Mouse (Mus musculus) limb, embryonic 15.5 days (tissue): ENCODE data around the gene Kctd21. TPM values are rescaled to one million over a fixed set of nuclear protein-coding genes. Genes with fewer than 3 reads are reported as not detected.
A peak's percentile ranks its signal among the peaks of the same experiment; 100 is the strongest.

ENCODE experiments used
- ATAC-seq: fragments of 200-750 bp; cut with Nextera tagmentation; 2 replicates; pipeline ENCODE4 v1.8.0; 2017; ENCODE audit warnings: low read depth, moderate TSS enrichment; ENCODE audit not compliant: insufficient number of reproducible peaks, low FRiP score, low TSS enrichment
- H3K27ac ChIP-seq: fragments of 300-500 bp; sonication (generic); 2 replicates; pipeline ENCODE4 v1.5.1; 2015; ENCODE audit warnings: moderate library complexity, mild to moderate bottlenecking, inconsistent platforms
- H3K27me3 ChIP-seq: fragments of 300-500 bp; sonication (generic); 2 replicates; pipeline ENCODE4 v1.6.1; 2015; ENCODE audit warnings: inconsistent platforms
- H3K36me3 ChIP-seq: fragments of 300-500 bp; sonication (generic); 2 replicates; pipeline ENCODE4 v1.6.1; 2015; ENCODE audit warnings: inconsistent platforms
- H3K4me1 ChIP-seq: fragments of 300-500 bp; sonication (generic); 2 replicates; pipeline ENCODE4 v1.6.1; 2015; ENCODE audit warnings: inconsistent platforms
- H3K4me2 ChIP-seq: fragments of 300-500 bp; sonication (generic); 2 replicates; pipeline ENCODE4 v1.6.1; 2015; ENCODE audit warnings: mild to moderate bottlenecking, inconsistent platforms
- H3K4me3 ChIP-seq: fragments of 300-500 bp; sonication (generic); 2 replicates; pipeline ENCODE4 v1.5.1; 2015; ENCODE audit warnings: mild to moderate bottlenecking, inconsistent platforms
- H3K9ac ChIP-seq: fragments of 300-500 bp; sonication (generic); 2 replicates; pipeline ENCODE4 v1.6.1; 2015; ENCODE audit warnings: inconsistent platforms
- H3K9me3 ChIP-seq: fragments of 300-500 bp; sonication (generic); 2 replicates; pipeline ENCODE4 v1.6.1; 2016; ENCODE audit warnings: inconsistent platforms
- WGBS: fragments of 180-500 bp; shearing (Covaris S2); methylation state at CpG from one replicate; pipeline ENCODE4 v1.1.7; 2015; 5-methylcytosine and 5-hydroxymethylcytosine counted together
- polyA plus RNA-seq: library from polyadenylated mRNA; unstranded; fragments of >200 nt; fragmentation: Nextera tagmentation; extraction: Ambion mirVana; gene quantifications from 2 replicates; pipeline ENCODE4 v1.2.1, GENCODE M21; 2015

Gene Kctd21
- polyA plus RNA-seq, 1 experiment from 2014 or later, result 4.4 TPM

- H3K27me3 ChIP-seq, result no peaks in the 10 kb centered on the region
- peaks cover 62% of the 10 kb centered on the region for H3K36me3 ChIP-seq
- no peaks in the 10 kb centered on the region for H3K9me3 ChIP-seq
- no peak overlapping the region for H3K27ac ChIP-seq
- H3K4me1 ChIP-seq, result no peaks in the 10 kb centered on the region
- 91% methylated on average over 2 of the region's 2 CpGs for WGBS
- H3K4me3 ChIP-seq, result no peak overlapping the region
- no peak overlapping the region for H3K9ac ChIP-seq
- H3K4me2 ChIP-seq, result no peak overlapping the region
- no peak for ATAC-seq
These were observed 25.3 kb upstream of the Kctd21 start for GRCm38 (mm10) chr7:97306813-97307212.

GRCm38 (mm10) chr7:97307546-97307945 is 24.6 kb upstream of the Kctd21 start:
- H3K4me3 ChIP-seq, result no peak overlapping the region
- ATAC-seq, result no peak
- no peak overlapping the region for H3K4me2 ChIP-seq
- no peak overlapping the region for H3K9ac ChIP-seq
- H3K9me3 ChIP-seq, result no peaks in the 10 kb centered on the region
- H3K36me3 ChIP-seq, result peaks cover 68% of the 10 kb centered on the region
- no peaks in the 10 kb centered on the region for H3K27me3 ChIP-seq
- no peak overlapping the region for H3K27ac ChIP-seq
- WGBS, result 71% methylated on average over 1 of the region's 1 CpGs
- no peaks in the 10 kb centered on the region for H3K4me1 ChIP-seq

GRCm38 (mm10) chr7:97309461-97310340 is 22.4 kb upstream of the Kctd21 start:
- WGBS, result 83% methylated on average over 4 of the region's 4 CpGs
- no peak overlapping the region for H3K4me2 ChIP-seq
- no peak overlapping the region for H3K27ac ChIP-seq
- H3K36me3 ChIP-seq, result peaks cover 72% of the 10 kb centered on the region
- H3K4me3 ChIP-seq, result no peak overlapping the region
- H3K9me3 ChIP-seq, result no peaks in the 10 kb centered on the region
- H3K4me1 ChIP-seq, result no peaks in the 10 kb centered on the region
- no peak overlapping the region for H3K9ac ChIP-seq
- ATAC-seq, result no peak
- H3K27me3 ChIP-seq, result no peaks in the 10 kb centered on the region

- Histone ChIP-seq H3K27me3 (no peaks in the 10 kb centered on the region), H3K4me1 (no peaks in the 10 kb centered on the region), H3K4me2 (no peak overlapping the region), H3K9me3 (no peaks in the 10 kb centered on the region), H3K36me3 (peaks cover 69% of the 10 kb centered on the region), H3K4me3 (no peak overlapping the region), H3K27ac (no peak overlapping the region), H3K9ac (no peak overlapping the region)
- 92% methylated on average over 3 of the region's 3 CpGs for WGBS
- no peak for ATAC-seq
These were observed 21.8 kb upstream of the Kctd21 start for GRCm38 (mm10) chr7:97310341-97310635.

- H3K4me2 ChIP-seq, result no peak overlapping the region
- no peaks in the 10 kb centered on the region for H3K27me3 ChIP-seq
- WGBS, result 90% methylated on average over 14 of the region's 14 CpGs
- 0 out of 2 replicates have a peak, but pooled peaks have one; percentile 15 for ATAC-seq
- peaks cover 67% of the 10 kb centered on the region for H3K36me3 ChIP-seq
- no peak overlapping the region for H3K4me3 ChIP-seq
- no peak overlapping the region for H3K27ac ChIP-seq
- no peaks in the 10 kb centered on the region for H3K4me1 ChIP-seq
- H3K9ac ChIP-seq, result no peak overlapping the region
- H3K9me3 ChIP-seq, result no peaks in the 10 kb centered on the region
These were observed 20.5 kb upstream of the Kctd21 start for GRCm38 (mm10) chr7:97311620-97312019.

- 92% methylated on average over 17 of the region's 17 CpGs for WGBS
These were observed 19.9 kb upstream of the Kctd21 start for GRCm38 (mm10) chr7:97312196-97312595.

GRCm38 (mm10) chr7:97312856-97313255 is 19.3 kb upstream of the Kctd21 start:
- 89% methylated on average over 6 of the region's 6 CpGs for WGBS

More at GRCm38 (mm10) chr7:97312196-97312595, 19.9 kb upstream of the Kctd21 start:
- Histone ChIP-seq H3K27me3 (no peaks in the 10 kb centered on the region), H3K4me2 (no peak overlapping the region), H3K4me1 (no peaks in the 10 kb centered on the region), H3K27ac (no peak overlapping the region), H3K36me3 (peaks cover 69% of the 10 kb centered on the region), H3K9me3 (no peaks in the 10 kb centered on the region), H3K4me3 (no peak overlapping the region), H3K9ac (no peak overlapping the region)
- ATAC-seq, result no peak

GRCm38 (mm10) chr7:97313364-97313995 is 18.6 kb upstream of the Kctd21 start:
- Histone ChIP-seq H3K27ac (no peak overlapping the region), H3K36me3 (peaks cover 58% of the 10 kb centered on the region), H3K27me3 (no peaks in the 10 kb centered on the region), H3K4me3 (no peak overlapping the region), H3K9ac (no peak overlapping the region), H3K9me3 (no peaks in the 10 kb centered on the region), H3K4me2 (no peak overlapping the region), H3K4me1 (no peaks in the 10 kb centered on the region)
- WGBS, result 67% methylated on average over 7 of the region's 7 CpGs
- ATAC-seq, result no peak

More at GRCm38 (mm10) chr7:97312856-97313255, 19.3 kb upstream of the Kctd21 start:
- H3K9ac ChIP-seq, result no peak overlapping the region
- H3K4me2 ChIP-seq, result no peak overlapping the region
- H3K27me3 ChIP-seq, result no peaks in the 10 kb centered on the region
- H3K4me1 ChIP-seq, result no peaks in the 10 kb centered on the region
- H3K4me3 ChIP-seq, result no peak overlapping the region
- no peaks in the 10 kb centered on the region for H3K9me3 ChIP-seq
- H3K36me3 ChIP-seq, result peaks cover 63% of the 10 kb centered on the region
- no peak overlapping the region for H3K27ac ChIP-seq
- no peak for ATAC-seq

GRCm38 (mm10) chr7:97314646-97315045 is 17.5 kb upstream of the Kctd21 start:
- Histone ChIP-seq H3K9me3 (no peaks in the 10 kb centered on the region), H3K4me1 (no peaks in the 10 kb centered on the region), H3K27ac (no peak overlapping the region), H3K9ac (no peak overlapping the region), H3K27me3 (no peaks in the 10 kb centered on the region), H3K4me3 (no peak overlapping the region), H3K4me2 (no peak overlapping the region), H3K36me3 (peaks cover 53% of the 10 kb centered on the region)
- ATAC-seq, result no peak
- 85% methylated on average over 5 of the region's 5 CpGs for WGBS

- 92% methylated on average over 6 of the region's 6 CpGs for WGBS
- Histone ChIP-seq H3K36me3 (peaks cover 45% of the 10 kb centered on the region), H3K4me2 (no peak overlapping the region), H3K4me3 (no peak overlapping the region), H3K27ac (no peak overlapping the region), H3K4me1 (no peaks in the 10 kb centered on the region), H3K9me3 (no peaks in the 10 kb centered on the region), H3K27me3 (no peaks in the 10 kb centered on the region), H3K9ac (no peak overlapping the region)
- ATAC-seq, result no peak
These were observed 16.5 kb upstream of the Kctd21 start for GRCm38 (mm10) chr7:97315656-97316055.

GRCm38 (mm10) chr7:97317706-97318105 is 14.4 kb upstream of the Kctd21 start:
- Histone ChIP-seq H3K9ac (no peak overlapping the region), H3K9me3 (no peaks in the 10 kb centered on the region), H3K36me3 (peaks cover 39% of the 10 kb centered on the region), H3K4me3 (no peak overlapping the region), H3K4me1 (no peaks in the 10 kb centered on the region), H3K27ac (no peak overlapping the region), H3K27me3 (no peaks in the 10 kb centered on the region), H3K4me2 (no peak overlapping the region)
- ATAC-seq, result no peak
- 73% methylated on average over 3 of the region's 3 CpGs for WGBS

- Histone ChIP-seq H3K27ac (no peak overlapping the region), H3K36me3 (peaks cover 15% of the 10 kb centered on the region), H3K27me3 (peaks cover 37% of the 10 kb centered on the region), H3K4me1 (peaks cover 8% of the 10 kb centered on the region), H3K4me3 (no peak overlapping the region), H3K9me3 (no peaks in the 10 kb centered on the region), H3K9ac (no peak overlapping the region), H3K4me2 (no peak overlapping the region)
- 92% methylated on average over 8 of the region's 8 CpGs for WGBS
- no peak for ATAC-seq
These were observed 7.8 kb upstream of the Kctd21 start for GRCm38 (mm10) chr7:97324342-97324741.
